Mouse (Mus musculus): ENCODE data around the gene Vasn. TPM values are rescaled to one million over a fixed set of nuclear protein-coding genes. Genes with fewer than 3 reads are reported as not detected.

Gene Vasn
- polyA plus RNA-seq, 1 experiment from 2014 or later = 16.9 TPM

Other genes starting within 250 kb of the Vasn start
- 0.30 and 0.55 TPM in 2 replicates for gene Adcy9, start 219.4 kb upstream of the Vasn start, polyA plus RNA-seq (2016; fragmentation: Nextera tagmentation; extraction: Ambion mirVana)
- 87.3 and 201 TPM in 2 replicates for gene Srl, start 98.1 kb upstream of the Vasn start, polyA plus RNA-seq (2016; fragmentation: Nextera tagmentation; extraction: Ambion mirVana)
- gene Tfap4, start 80.1 kb upstream of the Vasn start, polyA plus RNA-seq (2016; fragmentation: Nextera tagmentation; extraction: Ambion mirVana) = 9.5 and 17.5 TPM in 2 replicates
- gene Glis2, start 45.2 kb upstream of the Vasn start, polyA plus RNA-seq (2016; fragmentation: Nextera tagmentation; extraction: Ambion mirVana) = 13.9 and 20.7 TPM in 2 replicates
- 116 and 130 TPM in 2 replicates for gene Pam16, start 15.0 kb upstream of the Vasn start, polyA plus RNA-seq (2016; fragmentation: Nextera tagmentation; extraction: Ambion mirVana)
- 78.3 and 85.5 TPM in 2 replicates for gene Dnaja3, start within 50 bp of the Vasn start, polyA plus RNA-seq (2016; fragmentation: Nextera tagmentation; extraction: Ambion mirVana)
- gene Coro7, start 39.8 kb downstream of the Vasn start, polyA plus RNA-seq (2016; fragmentation: Nextera tagmentation; extraction: Ambion mirVana) = 22.7 and 23.9 TPM in 2 replicates
- gene Nmral1, start 79.4 kb downstream of the Vasn start, polyA plus RNA-seq (2016; fragmentation: Nextera tagmentation; extraction: Ambion mirVana) = 63.3 and 97.6 TPM in 2 replicates
- gene Hmox2, start 86.4 kb downstream of the Vasn start, polyA plus RNA-seq (2016; fragmentation: Nextera tagmentation; extraction: Ambion mirVana) = 101 and 104 TPM in 2 replicates
- gene Cdip1, start 150.4 kb downstream of the Vasn start, polyA plus RNA-seq (2016; fragmentation: Nextera tagmentation; extraction: Ambion mirVana) = 121 and 152 TPM in 2 replicates
- gene 4930562C15Rik, start 195.5 kb downstream of the Vasn start, polyA plus RNA-seq (2016; fragmentation: Nextera tagmentation; extraction: Ambion mirVana) = 0.44 and 0.59 TPM in 2 replicates
- 29.8 and 31.4 TPM in 2 replicates for gene Ubald1, start 240.4 kb downstream of the Vasn start, polyA plus RNA-seq (2016; fragmentation: Nextera tagmentation; extraction: Ambion mirVana)
- 96.2 and 131 TPM in 2 replicates for gene Mgrn1, start 246.3 kb downstream of the Vasn start, polyA plus RNA-seq (2016; fragmentation: Nextera tagmentation; extraction: Ambion mirVana)

All from heart, embryonic 10.5 days (tissue).